Comparison of ENCODE assay signal across 20 mouse cellular contexts in genomic region chr11:65759350-65759749, GRCm38 (mm10).
"Had no signal": no experiment of that assay in that cellular context is flagged by ENCODE, and none has a peak within 500 bp of the region (broad histone marks: within the 10 kb centered on the region; RNA-seq: fewer than 3 reads in every experiment).

No protein-coding gene starts in this region.

- H3K4me3 ChIP-seq: liver, embryonic 15.5 days; megakaryocyte, embryonic 14.5 days; midbrain, embryonic 10.5 days; midbrain, embryonic 13.5 days; myocyte; neural tube, embryonic 13.5 days; neural tube, embryonic 15.5 days had no signal

- H3K9ac ChIP-seq: liver, embryonic 15.5 days; lung, embryonic 14.5 days; midbrain, embryonic 13.5 days; neural tube, embryonic 13.5 days; neural tube, embryonic 15.5 days had no signal

- H3K27ac ChIP-seq: liver, embryonic 15.5 days; midbrain, embryonic 10.5 days; midbrain, embryonic 13.5 days; neural tube, embryonic 13.5 days; neural tube, embryonic 15.5 days had no signal

- DNase-seq: lung, adult 18-20 months; lung, embryonic 14.5 days; lung, postnatal 10 days; lung, postnatal 4 days; retina, postnatal 1 day; right cerebral cortex, adult 18-20 months; right cerebral cortex, postnatal 25 days; right cerebral cortex, postnatal 4 days; spleen, adult 18-20 months; thymus, adult 18-20 months; thymus, postnatal 14 days; thymus, postnatal 36 days had no signal

- H3K9me3 ChIP-seq: liver, embryonic 15.5 days; megakaryocyte, embryonic 14.5 days; midbrain, embryonic 10.5 days; midbrain, embryonic 13.5 days; neural tube, embryonic 13.5 days; neural tube, embryonic 15.5 days had no signal

- ATAC-seq: midbrain, embryonic 13.5 days; midbrain, embryonic 16.5 days had no signal

- H3K4me2 ChIP-seq: liver, embryonic 15.5 days; lung, embryonic 14.5 days; midbrain, embryonic 13.5 days; neural tube, embryonic 13.5 days; neural tube, embryonic 15.5 days had no signal

- H3K36me3 ChIP-seq: midbrain, embryonic 13.5 days; neural tube, embryonic 13.5 days; neural tube, embryonic 15.5 days had no signal

- H3K27me3 ChIP-seq: liver, embryonic 15.5 days; megakaryocyte, embryonic 14.5 days; midbrain, embryonic 13.5 days; neural tube, embryonic 13.5 days; neural tube, embryonic 15.5 days had no signal

- H3K4me1 ChIP-seq: midbrain, embryonic 10.5 days; midbrain, embryonic 13.5 days had no signal
